Mouse (Mus musculus): ENCODE data around the gene Sbno2. TPM values are rescaled to one million over a fixed set of nuclear protein-coding genes. Genes with fewer than 3 reads are reported as not detected.

The Sbno2 gene
- total RNA-seq, 2 experiments from 2014 or later: 4.5 to 7.3 TPM

- intact Hi-C loops (cut with DNase I): no loop called here
- no peak for DNase-seq
Observed at GRCm38 (mm10) chr10:80142530-80142925, 37.2 kb upstream of the Sbno2 start.

DNA sequence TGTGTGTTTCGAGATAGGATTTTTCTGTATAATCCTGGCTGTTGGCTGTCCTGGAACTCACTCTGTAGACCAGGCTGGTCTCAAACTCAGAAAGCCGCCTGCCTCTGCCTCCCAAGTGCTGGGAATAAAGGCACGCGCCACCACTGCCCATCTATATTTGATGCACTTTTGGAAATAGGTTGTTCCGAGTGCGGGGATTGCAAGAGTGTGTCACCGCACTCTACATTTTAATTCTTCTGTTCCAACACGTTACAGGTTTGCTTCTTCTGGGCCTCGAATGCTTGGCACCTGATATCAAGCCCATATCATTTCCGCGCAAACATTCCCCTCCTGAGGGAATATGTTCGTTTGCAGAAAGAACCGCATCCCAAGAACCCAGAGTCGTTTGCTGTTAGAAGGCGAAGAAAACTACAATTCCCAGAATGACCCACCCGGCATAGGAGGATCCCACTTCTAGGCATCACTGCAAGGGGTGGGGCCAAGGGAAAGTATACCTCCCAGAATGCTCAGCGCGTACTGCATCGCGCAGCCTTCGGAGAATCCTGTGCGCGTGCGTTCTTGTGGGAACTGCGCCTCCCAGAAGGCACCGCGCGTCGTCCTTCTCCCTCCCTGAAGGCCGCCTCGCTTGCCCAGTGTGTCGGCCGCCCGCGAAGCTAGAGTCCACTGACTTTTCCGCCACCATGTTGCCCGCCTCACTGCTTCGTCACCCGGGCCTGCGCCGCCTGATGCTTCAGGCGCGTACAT, 36.6 kb upstream of the Sbno2 start:
- peak; percentile 78 to 93 for DNase-seq
- intact Hi-C loops (cut with DNase I): no loop called here

- peak; percentile 87 to 91 for DNase-seq
- intact Hi-C loops (cut with DNase I): no loop called here
Observed at GRCm38 (mm10) chr10:80141243-80141642, 35.9 kb upstream of the Sbno2 start.

GRCm38 (mm10) chr10:80140666-80141035, 35.3 kb upstream of the Sbno2 start, which contains the start of gene Cbarp:
Gene Cbarp, minus strand, starts transcription at chr10:80140835.
- DNase-seq: no peak
- intact Hi-C loops (cut with DNase I): no loop called here

GRCm38 (mm10) chr10:80139975-80140665, 34.7 kb upstream of the Sbno2 start:
- no peak for DNase-seq
- intact Hi-C loops (cut with DNase I): loop anchor here (2.0 kb wide), 1 partner anchor 19 kb away; no protein-coding TSS in a partner anchor

DNA sequence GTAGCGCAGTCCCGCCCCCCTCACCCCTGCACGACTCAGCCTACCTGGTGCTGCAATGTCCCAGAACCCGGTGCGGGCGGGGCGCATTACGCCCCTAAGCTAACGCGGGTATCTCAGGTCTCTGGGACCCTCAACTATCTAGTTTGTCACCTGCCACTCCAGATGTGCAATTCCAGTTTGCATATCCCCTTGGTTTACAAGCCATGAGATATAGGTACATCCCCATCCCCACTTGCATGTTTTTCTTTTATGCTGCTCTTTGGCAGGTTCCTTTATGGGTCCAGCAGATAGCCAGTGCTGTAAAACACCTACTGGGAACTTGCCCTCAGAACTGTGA, 34.0 kb upstream of the Sbno2 start:
- no peak for DNase-seq
- intact Hi-C loops (cut with DNase I): loop anchor here (2.0 kb wide), 1 partner anchor 19 kb away; no protein-coding TSS in a partner anchor

DNA sequence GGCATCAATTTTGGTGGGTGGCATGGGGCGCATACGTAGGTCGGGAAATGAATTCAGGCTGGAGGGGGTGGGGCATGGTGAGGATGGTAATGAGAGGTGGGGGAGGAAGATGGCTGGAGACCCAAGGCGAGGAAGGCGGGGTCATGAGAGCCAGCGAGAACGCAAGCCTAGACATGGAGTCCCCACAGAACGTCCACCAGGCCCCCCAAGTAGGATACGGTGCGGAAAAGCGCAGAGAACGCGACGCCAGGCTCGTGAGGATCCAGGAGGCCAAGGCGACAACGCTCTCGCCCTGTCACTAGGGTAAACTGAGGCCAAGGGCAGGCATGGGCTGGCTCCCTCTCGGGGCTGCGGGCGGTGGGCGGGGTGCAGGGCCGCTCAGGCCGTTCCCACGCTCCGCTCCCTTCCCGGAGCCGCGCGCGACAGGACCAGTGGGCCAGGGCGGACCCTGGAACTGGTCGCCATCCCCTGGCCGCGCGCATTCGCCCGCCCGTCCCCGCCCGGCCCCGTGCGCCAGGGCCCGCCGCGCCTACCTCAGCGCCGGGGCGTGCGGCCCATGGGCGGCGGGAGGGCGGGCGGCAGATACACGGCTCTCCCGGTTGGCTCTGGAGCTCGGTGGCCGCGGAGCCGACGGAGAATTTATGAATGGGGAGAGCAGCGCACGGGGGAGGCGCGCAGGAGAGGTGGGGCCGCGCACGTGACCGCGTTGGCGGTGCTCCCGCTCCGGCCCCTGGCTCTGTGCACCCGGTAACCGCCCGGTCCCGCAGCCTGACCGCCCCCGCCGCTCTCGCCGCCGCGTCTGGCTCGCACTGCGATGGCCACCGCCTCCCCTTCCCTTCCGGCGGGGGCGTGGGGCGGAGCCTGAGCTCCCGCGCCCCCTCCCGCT, 33.4 kb upstream of the Sbno2 start, which contains the start of gene Atp5d:
TSS of gene Atp5d (plus strand) at position 80 of the 886 bp plus-strand sequence.
- intact Hi-C loops (cut with DNase I): loop anchor here (2.0 kb wide), 1 partner anchor 18 kb away; no protein-coding TSS in a partner anchor
- DNase-seq: no peak

- intact Hi-C loops (cut with DNase I): loop anchor here (2.0 kb wide), 1 partner anchor 17 kb away; no protein-coding TSS in a partner anchor
- DNase-seq: no peak
Observed at GRCm38 (mm10) chr10:80137626-80138552, 32.5 kb upstream of the Sbno2 start.

GRCm38 (mm10) chr10:80136952-80137625, 31.7 kb upstream of the Sbno2 start:
- no peak for DNase-seq
- intact Hi-C loops (cut with DNase I): no loop called here

DNA sequence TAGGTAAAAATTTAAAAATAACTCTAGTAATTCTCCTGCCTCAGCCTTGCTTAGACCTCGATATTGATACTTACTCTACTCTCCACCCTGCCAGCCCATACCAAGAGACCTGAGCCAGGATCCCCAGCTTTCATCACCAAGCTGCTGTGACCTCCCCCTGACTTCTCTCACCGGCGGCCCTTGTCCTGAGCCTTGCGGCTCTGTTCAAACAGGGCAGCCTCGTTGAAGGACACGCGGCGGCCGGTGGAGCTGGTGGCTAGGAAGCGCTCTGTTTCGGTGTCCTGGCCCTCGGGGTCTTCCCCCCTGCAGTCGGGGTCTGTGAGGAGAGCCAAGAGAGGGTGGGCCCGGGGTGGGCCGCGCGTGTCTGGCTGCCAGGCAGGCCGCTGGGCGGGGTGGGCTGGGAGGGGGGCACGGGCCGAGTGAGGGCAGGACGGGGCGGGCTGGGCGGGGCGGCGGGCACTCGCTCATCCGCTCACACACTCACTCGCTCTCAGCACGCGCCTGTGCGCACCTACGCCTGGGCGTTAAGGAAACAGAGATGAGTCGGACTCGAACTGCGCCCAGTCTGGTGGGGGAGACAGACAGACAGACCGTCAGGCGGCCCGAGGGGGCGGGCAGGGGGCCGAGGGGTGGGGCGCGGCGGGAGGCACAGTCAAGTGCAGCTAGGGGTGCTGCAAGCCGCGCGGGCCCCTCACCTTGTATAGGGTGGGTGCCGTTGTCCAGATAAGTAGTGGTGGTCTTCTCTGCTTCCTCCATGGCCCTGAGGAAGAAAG, 31.0 kb upstream of the Sbno2 start:
- intact Hi-C loops (cut with DNase I): no loop called here
- no peak for DNase-seq

- intact Hi-C loops (cut with DNase I): no loop called here
Observed at GRCm38 (mm10) chr10:80135641-80136040, 30.3 kb upstream of the Sbno2 start.

DNA sequence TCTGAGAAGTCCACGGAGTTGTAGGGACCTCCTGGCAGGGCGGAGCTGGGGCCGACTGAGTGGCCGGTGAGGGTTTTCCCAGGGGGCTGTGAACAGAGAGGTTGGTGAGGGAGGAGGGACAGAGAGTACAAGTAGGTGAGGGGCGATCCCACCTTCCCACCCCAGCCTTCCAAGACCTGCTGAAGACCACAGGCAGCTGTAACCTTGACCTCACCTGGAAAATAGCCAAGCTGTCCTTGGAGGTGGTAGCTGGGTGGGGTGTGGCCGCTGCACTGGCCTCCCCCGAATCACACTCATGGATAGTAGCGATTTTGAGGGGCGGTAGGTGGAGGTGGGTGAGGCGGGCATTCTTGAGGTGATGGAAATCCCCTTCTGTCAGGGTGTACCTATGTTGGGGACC, 29.8 kb upstream of the Sbno2 start:
- no peak for DNase-seq
- intact Hi-C loops (cut with DNase I): no loop called here

More at GRCm38 (mm10) chr10:80135641-80136040, 30.3 kb upstream of the Sbno2 start:
- no peak for DNase-seq

GRCm38 (mm10) chr10:80134421-80134820, 29.1 kb upstream of the Sbno2 start:
- intact Hi-C loops (cut with DNase I): no loop called here
- DNase-seq: no peak

- peak in 1 of 2 experiments; percentile 52 for DNase-seq
- intact Hi-C loops (cut with DNase I): no loop called here
Observed at GRCm38 (mm10) chr10:80133226-80133849, 28.0 kb upstream of the Sbno2 start.

- intact Hi-C loops (cut with DNase I): no loop called here
- DNase-seq: no peak
Observed at GRCm38 (mm10) chr10:80131952-80132350, 26.6 kb upstream of the Sbno2 start.

- no peak for DNase-seq
- intact Hi-C loops (cut with DNase I): no loop called here
Observed at GRCm38 (mm10) chr10:80131316-80131951, 26.1 kb upstream of the Sbno2 start.

- intact Hi-C loops (cut with DNase I): no loop called here
- no peak for DNase-seq
Observed at GRCm38 (mm10) chr10:80130403-80131031, 25.1 kb upstream of the Sbno2 start.

All from gastrocnemius, postnatal 36 days (tissue).